Mouse (Mus musculus): ENCODE data around the gene Ampd3. TPM values are rescaled to one million over a fixed set of nuclear protein-coding genes. Genes with fewer than 3 reads are reported as not detected.

Ampd3 gene
- total and polyA plus RNA-seq, 3 experiments: 14.8 to 22.3 TPM; not detected in 1

GRCm38 (mm10) chr7:110719857-110720256 is 48.1 kb upstream of the Ampd3 start:
- Histone ChIP-seq H3K79me2 (ENCODE audit: control insufficient read depth, insufficient read depth, low read length, poor library complexity) (no peaks in the 10 kb centered on the region), H3K4me3 (ENCODE audit: control insufficient read depth in 1 of 2, insufficient read depth in 1 of 2, low read depth in 2 of 2, low read length in 2 of 2) (no peak overlapping the region), H3K4me1 (ENCODE audit: control insufficient read depth in 1 of 2, insufficient read depth in 2 of 2, low read length in 2 of 2) (no peaks in the 10 kb centered on the region), H3K36me3 (ENCODE audit: control insufficient read depth in 1 of 2, insufficient read depth in 2 of 2, low read length in 2 of 2) (no peaks in the 10 kb centered on the region), H3K9me3 (replicated peaks; ENCODE audit: insufficient read depth, low read length) (no peaks in the 10 kb centered on the region), H3K9ac (ENCODE audit: control insufficient read depth, low read depth, low read length, poor library complexity, severe bottlenecking) (no peak overlapping the region), H3K27ac (ENCODE audit: control insufficient read depth, low read depth, low read length) (no peak overlapping the region), H3K27me3 (ENCODE audit: control insufficient read depth in 1 of 2, insufficient read depth in 2 of 2, low read length in 2 of 2) (peaks cover 0 to 2% of the 10 kb centered on the region in 2 experiments; a peak in 3 of 4 replicates)
- DNase-seq (ENCODE audit: low read depth, low spot score): no peak
- TF ChIP-seq E2F4 (IDR thresholded peaks at IDR 0.05; ENCODE audit: borderline replicate concordance, low read depth, low read length) (no peak), ZC3H11A (IDR thresholded peaks at IDR 0.05; ENCODE audit: low read depth, low read length) (no peak), JUND (IDR thresholded peaks at IDR 0.05; ENCODE audit: low read depth, low read length) (no peak)

GRCm38 (mm10) chr7:110722183-110722582 is 45.8 kb upstream of the Ampd3 start:
- no peak for DNase-seq (ENCODE audit: low read depth, low spot score)
- no peaks in the 10 kb centered on the region for H3K36me3 ChIP-seq (ENCODE audit: control insufficient read depth in 1 of 2, insufficient read depth in 2 of 2, low read length in 2 of 2)
- H3K4me3 ChIP-seq (ENCODE audit: control insufficient read depth in 1 of 2, insufficient read depth in 1 of 2, low read depth in 2 of 2, low read length in 2 of 2): no peak overlapping the region
- no peaks in the 10 kb centered on the region for H3K4me1 ChIP-seq (ENCODE audit: control insufficient read depth in 1 of 2, insufficient read depth in 2 of 2, low read length in 2 of 2)
- H3K9me3 ChIP-seq (replicated peaks; ENCODE audit: insufficient read depth, low read length): no peaks in the 10 kb centered on the region
- H3K79me2 ChIP-seq (ENCODE audit: control insufficient read depth, insufficient read depth, low read length, poor library complexity): no peaks in the 10 kb centered on the region
- no peaks in the 10 kb centered on the region; a peak in 1 of 4 replicates for H3K27me3 ChIP-seq (ENCODE audit: control insufficient read depth in 1 of 2, insufficient read depth in 2 of 2, low read length in 2 of 2)
- H3K9ac ChIP-seq (ENCODE audit: control insufficient read depth, low read depth, low read length, poor library complexity, severe bottlenecking): no peak overlapping the region
- H3K27ac ChIP-seq (ENCODE audit: control insufficient read depth, low read depth, low read length): no peak overlapping the region
- TF ChIP-seq NRF1 (IDR thresholded peaks at IDR 0.05; ENCODE audit: insufficient read depth, low read depth, low read length, poor library complexity, severe bottlenecking): no peak
- TF ChIP-seq E2F4 (IDR thresholded peaks at IDR 0.05; ENCODE audit: borderline replicate concordance, low read depth, low read length): no peak
- no peak for TF ChIP-seq EP300 (IDR thresholded peaks at IDR 0.05; ENCODE audit: low read depth in 1 of 2, low read length in 2 of 2)
- TF ChIP-seq RAD21 (IDR thresholded peaks at IDR 0.05; ENCODE audit: low read depth, low read length): no peak
- no peak for TF ChIP-seq MAX (IDR thresholded peaks at IDR 0.05; ENCODE audit: low read length)
- TF ChIP-seq CHD1 (IDR thresholded peaks at IDR 0.05; ENCODE audit: low read depth, low read length): no peak
- no peak for TF ChIP-seq ETS1 (IDR thresholded peaks at IDR 0.05; ENCODE audit: low read depth, low read length)
- TF ChIP-seq ZNF384 (IDR thresholded peaks at IDR 0.05; ENCODE audit: low read depth, low read length): no peak
- no peak for TF ChIP-seq POLR2AphosphoS2 (IDR thresholded peaks at IDR 0.05; ENCODE audit: low read length)
- TF ChIP-seq ZMIZ1 (IDR thresholded peaks at IDR 0.05; ENCODE audit: low read depth, low read length): no peak
- no peak for TF ChIP-seq TCF12 (IDR thresholded peaks at IDR 0.05; ENCODE audit: low read depth, low read length)
- TF ChIP-seq MAFK (IDR thresholded peaks at IDR 0.05; ENCODE audit: borderline replicate concordance, low read depth, low read length): no peak
- no peak for TF ChIP-seq BHLHE40 (IDR thresholded peaks at IDR 0.05; ENCODE audit: borderline replicate concordance, low read depth, low read length)
- no peak for TF ChIP-seq RCOR1 (IDR thresholded peaks at IDR 0.05; ENCODE audit: low read depth, low read length)
- TF ChIP-seq MAZ (IDR thresholded peaks at IDR 0.05; ENCODE audit: low read depth, low read length): no peak
